Mouse (Mus musculus): Measurements from ENCODE around the gene St6galnac3. TPM values are rescaled to one million over a fixed set of nuclear protein-coding genes. Genes with fewer than 3 reads are reported as not detected.

Gene St6galnac3
- polyA plus RNA-seq, 1 experiment from 2014 or later, result 31.9 TPM

GRCm38 (mm10) chr3:153200076-153200475, 524.9 kb downstream of the St6galnac3 start:
- no peak for ATAC-seq (ENCODE audit: borderline replicate concordance, extremely low read depth, low FRiP score, low TSS enrichment)
- H3K4me1 ChIP-seq, result no peaks in the 10 kb centered on the region
- no peaks in the 10 kb centered on the region for H3K36me3 ChIP-seq
- no peaks in the 10 kb centered on the region for H3K9me3 ChIP-seq
- H3K4me2 ChIP-seq, result no peak overlapping the region
- 86% methylated on average over 11 of the region's 11 CpGs for WGBS
- H3K4me3 ChIP-seq, result no peak overlapping the region
- no peak overlapping the region for H3K9ac ChIP-seq
- H3K27ac ChIP-seq, result no peak overlapping the region
- H3K27me3 ChIP-seq, result no peaks in the 10 kb centered on the region

GRCm38 (mm10) chr3:153199251-153199650, 525.7 kb downstream of the St6galnac3 start:
- H3K9me3 ChIP-seq, result no peaks in the 10 kb centered on the region
- no peaks in the 10 kb centered on the region for H3K27me3 ChIP-seq
- H3K9ac ChIP-seq, result no peak overlapping the region
- H3K4me3 ChIP-seq, result no peak overlapping the region
- ATAC-seq (ENCODE audit: borderline replicate concordance, extremely low read depth, low FRiP score, low TSS enrichment), result no peak
- H3K4me1 ChIP-seq, result no peaks in the 10 kb centered on the region
- H3K36me3 ChIP-seq, result no peaks in the 10 kb centered on the region
- WGBS, result 60% methylated on average over 8 of the region's 8 CpGs
- H3K4me2 ChIP-seq, result no peak overlapping the region
- no peak overlapping the region for H3K27ac ChIP-seq

GRCm38 (mm10) chr3:153198514-153198913, 526.5 kb downstream of the St6galnac3 start:
- 61% methylated on average over 4 of the region's 4 CpGs for WGBS
- Histone ChIP-seq H3K4me3 (no peak overlapping the region), H3K27ac (no peak overlapping the region), H3K4me1 (no peaks in the 10 kb centered on the region), H3K27me3 (no peaks in the 10 kb centered on the region), H3K9me3 (no peaks in the 10 kb centered on the region), H3K9ac (no peak overlapping the region), H3K4me2 (no peak overlapping the region), H3K36me3 (no peaks in the 10 kb centered on the region)
- no peak for ATAC-seq (ENCODE audit: borderline replicate concordance, extremely low read depth, low FRiP score, low TSS enrichment)

- no peak overlapping the region for H3K4me2 ChIP-seq
- H3K27ac ChIP-seq, result no peak overlapping the region
- H3K4me1 ChIP-seq, result no peaks in the 10 kb centered on the region
- H3K9ac ChIP-seq, result no peak overlapping the region
- no peaks in the 10 kb centered on the region for H3K36me3 ChIP-seq
- no peak for ATAC-seq (ENCODE audit: borderline replicate concordance, extremely low read depth, low FRiP score, low TSS enrichment)
- no peaks in the 10 kb centered on the region for H3K9me3 ChIP-seq
- no peaks in the 10 kb centered on the region for H3K27me3 ChIP-seq
- WGBS, result 73% methylated on average over 7 of the region's 7 CpGs
- H3K4me3 ChIP-seq, result no peak overlapping the region
Measured at GRCm38 (mm10) chr3:153193025-153193424, 531.9 kb downstream of the St6galnac3 start.

- no peak for ATAC-seq (ENCODE audit: borderline replicate concordance, extremely low read depth, low FRiP score, low TSS enrichment)
- H3K9me3 ChIP-seq, result no peaks in the 10 kb centered on the region
- H3K4me2 ChIP-seq, result no peak overlapping the region
- 62% methylated on average over 2 of the region's 2 CpGs for WGBS
- H3K36me3 ChIP-seq, result no peaks in the 10 kb centered on the region
- H3K4me1 ChIP-seq, result no peaks in the 10 kb centered on the region
- H3K27me3 ChIP-seq, result no peaks in the 10 kb centered on the region
- no peak overlapping the region for H3K27ac ChIP-seq
- no peak overlapping the region for H3K9ac ChIP-seq
- H3K4me3 ChIP-seq, result no peak overlapping the region
Measured at GRCm38 (mm10) chr3:153190742-153191141, 534.2 kb downstream of the St6galnac3 start.

- ATAC-seq (ENCODE audit: borderline replicate concordance, extremely low read depth, low FRiP score, low TSS enrichment), result no peak
- Histone ChIP-seq H3K9me3 (no peaks in the 10 kb centered on the region), H3K4me3 (no peak overlapping the region), H3K36me3 (no peaks in the 10 kb centered on the region), H3K27me3 (no peaks in the 10 kb centered on the region), H3K4me2 (no peak overlapping the region), H3K9ac (no peak overlapping the region), H3K4me1 (no peaks in the 10 kb centered on the region), H3K27ac (no peak overlapping the region)
- WGBS, result 83% methylated on average over 6 of the region's 6 CpGs
Measured at GRCm38 (mm10) chr3:153189685-153190467, 535.1 kb downstream of the St6galnac3 start.

GRCm38 (mm10) chr3:153188224-153188623, 536.8 kb downstream of the St6galnac3 start:
- H3K9me3 ChIP-seq, result no peaks in the 10 kb centered on the region
- H3K4me1 ChIP-seq, result no peaks in the 10 kb centered on the region
- H3K9ac ChIP-seq, result no peak overlapping the region
- H3K4me2 ChIP-seq, result no peak overlapping the region
- H3K27ac ChIP-seq, result no peak overlapping the region
- H3K4me3 ChIP-seq, result no peak overlapping the region
- H3K27me3 ChIP-seq, result no peaks in the 10 kb centered on the region
- H3K36me3 ChIP-seq, result no peaks in the 10 kb centered on the region
- ATAC-seq (ENCODE audit: borderline replicate concordance, extremely low read depth, low FRiP score, low TSS enrichment), result no peak
- 62% methylated on average over 2 of the region's 2 CpGs for WGBS

GRCm38 (mm10) chr3:153185117-153185516, 539.9 kb downstream of the St6galnac3 start:
- Histone ChIP-seq H3K9me3 (no peaks in the 10 kb centered on the region), H3K4me2 (no peak overlapping the region), H3K27ac (no peak overlapping the region), H3K27me3 (no peaks in the 10 kb centered on the region), H3K4me3 (no peak overlapping the region), H3K36me3 (no peaks in the 10 kb centered on the region), H3K9ac (no peak overlapping the region), H3K4me1 (no peaks in the 10 kb centered on the region)
- no peak for ATAC-seq (ENCODE audit: borderline replicate concordance, extremely low read depth, low FRiP score, low TSS enrichment)
- WGBS, result 59% methylated on average over 3 of the region's 3 CpGs

GRCm38 (mm10) chr3:153181242-153181641, 543.7 kb downstream of the St6galnac3 start:
- Histone ChIP-seq H3K27me3 (no peaks in the 10 kb centered on the region), H3K9ac (no peak overlapping the region), H3K27ac (no peak overlapping the region), H3K36me3 (no peaks in the 10 kb centered on the region), H3K4me2 (no peak overlapping the region), H3K4me3 (no peak overlapping the region), H3K9me3 (no peaks in the 10 kb centered on the region), H3K4me1 (no peaks in the 10 kb centered on the region)
- ATAC-seq (ENCODE audit: borderline replicate concordance, extremely low read depth, low FRiP score, low TSS enrichment), result no peak
- 55% methylated on average over 6 of the region's 6 CpGs for WGBS

- Histone ChIP-seq H3K9me3 (no peaks in the 10 kb centered on the region), H3K27me3 (no peaks in the 10 kb centered on the region), H3K4me3 (no peak overlapping the region), H3K4me1 (no peaks in the 10 kb centered on the region), H3K36me3 (no peaks in the 10 kb centered on the region), H3K9ac (no peak overlapping the region), H3K27ac (no peak overlapping the region), H3K4me2 (no peak overlapping the region)
- ATAC-seq (ENCODE audit: borderline replicate concordance, extremely low read depth, low FRiP score, low TSS enrichment), result no peak
- 86% methylated on average over 4 of the region's 4 CpGs for WGBS
Measured at GRCm38 (mm10) chr3:153176749-153177148, 548.2 kb downstream of the St6galnac3 start.

GRCm38 (mm10) chr3:153176325-153176724, 548.6 kb downstream of the St6galnac3 start:
- 57% methylated on average over 6 of the region's 6 CpGs for WGBS
- no peak for ATAC-seq (ENCODE audit: borderline replicate concordance, extremely low read depth, low FRiP score, low TSS enrichment)
- Histone ChIP-seq H3K4me1 (no peaks in the 10 kb centered on the region), H3K9me3 (no peaks in the 10 kb centered on the region), H3K9ac (no peak overlapping the region), H3K4me2 (no peak overlapping the region), H3K27ac (no peak overlapping the region), H3K36me3 (no peaks in the 10 kb centered on the region), H3K27me3 (no peaks in the 10 kb centered on the region), H3K4me3 (no peak overlapping the region)

GRCm38 (mm10) chr3:153174336-153175033, 550.5 kb downstream of the St6galnac3 start:
- Histone ChIP-seq H3K4me1 (no peaks in the 10 kb centered on the region), H3K27ac (peak overlapping the region; percentile 26; the same call in 1 of the 2 replicates), H3K4me2 (no peak overlapping the region), H3K9ac (no peak overlapping the region), H3K36me3 (no peaks in the 10 kb centered on the region), H3K9me3 (no peaks in the 10 kb centered on the region), H3K27me3 (no peaks in the 10 kb centered on the region), H3K4me3 (no peak overlapping the region)
- no peak for ATAC-seq (ENCODE audit: borderline replicate concordance, extremely low read depth, low FRiP score, low TSS enrichment)
- 72% methylated on average over 11 of the region's 11 CpGs for WGBS

Data from lung, embryonic 15.5 days (tissue).